ENCODE assay signal across 8 mouse cellular contexts in the genomic region with DNA sequence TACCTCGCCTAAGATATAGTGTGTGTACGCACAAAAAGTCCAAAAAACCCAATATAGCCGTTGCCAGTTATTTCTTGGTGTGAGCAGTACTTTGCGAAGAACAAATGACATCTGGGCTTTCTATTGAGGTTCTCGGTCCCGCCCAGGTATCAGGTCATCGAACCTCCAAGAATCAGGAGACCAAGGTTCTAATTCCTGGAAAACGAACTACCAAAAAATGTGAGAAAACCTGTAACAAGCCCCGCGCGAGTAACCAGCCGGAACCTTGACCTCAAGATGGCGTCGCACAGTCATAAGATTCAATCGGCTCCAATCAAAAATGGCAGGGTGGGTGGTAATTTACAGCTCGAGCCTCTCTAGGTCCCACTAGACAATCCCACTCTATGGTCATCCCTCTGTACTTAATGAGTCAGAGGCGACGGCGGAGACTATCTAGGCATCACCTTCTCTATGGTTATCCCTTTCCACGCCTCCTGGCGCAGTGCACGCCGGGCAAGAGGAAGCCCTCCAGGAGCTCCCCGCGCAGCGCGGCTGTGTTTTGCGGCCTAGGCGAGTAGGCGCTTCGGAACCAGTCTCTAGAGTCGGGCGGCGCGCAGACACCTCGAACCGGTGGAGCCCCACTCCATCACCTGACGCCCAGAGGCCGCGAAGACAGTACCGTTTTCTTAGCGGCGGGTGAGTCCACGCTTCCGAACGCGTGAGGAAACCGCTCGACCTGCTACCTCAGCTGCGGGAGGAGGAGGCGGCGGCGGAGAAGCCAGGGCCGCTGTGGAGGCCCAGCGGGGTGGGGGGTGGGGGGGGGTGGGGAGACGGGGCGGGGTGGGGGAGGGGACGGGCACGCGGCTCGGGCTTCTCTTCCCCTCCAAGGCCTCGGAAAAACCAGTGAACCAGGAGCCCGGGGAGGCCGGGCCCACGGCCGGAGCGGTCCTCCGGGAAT. TPM values are rescaled to one million over a fixed set of nuclear protein-coding genes. Genes with fewer than 3 reads are reported as not detected.
DNase-seq lines count a peak whose midpoint lies in the region; ATAC-seq lines count a peak whose summit lies in the region.

No protein-coding gene starts in this region.

- H3K27ac ChIP-seq in hindbrain, embryonic 15.5 days (replicated peaks) = peak overlapping the region; percentile 90

- no peaks in the 10 kb centered on the region for H3K9me3 ChIP-seq in hindbrain, embryonic 15.5 days

- DNase-seq in T-cell, adult 2 months (ENCODE audit: low spot score) = peak; percentile 98
- peak; percentile 92 to 95 for DNase-seq in cerebellum, postnatal 36 days
- DNase-seq in frontal cortex, postnatal 36 days (ENCODE audit: low spot score in 2 of 2) = peak; percentile 97
- peak; percentile 98 for DNase-seq in left cerebral cortex, adult 11 months (ENCODE audit: low spot score)
- peak; percentile 96 to 98 for DNase-seq in lung, postnatal 4 days
- DNase-seq in retina, postnatal 7 days (ENCODE audit: low read depth, low spot score) = peak; percentile 97
- peak; percentile 95 for DNase-seq in urinary bladder, adult 2 months (ENCODE audit: low spot score)

- peak overlapping the region; percentile 97 for H3K9ac ChIP-seq in hindbrain, embryonic 15.5 days

- WGBS in hindbrain, embryonic 15.5 days = under 1% methylated on average over 53 of the region's 68 CpGs

- H3K4me1 ChIP-seq in hindbrain, embryonic 15.5 days (replicated peaks) = peaks cover 15% of the 10 kb centered on the region

- peak; percentile 100 for ATAC-seq in hindbrain, embryonic 15.5 days (ENCODE audit: low FRiP score, low read depth)

- H3K4me2 ChIP-seq in hindbrain, embryonic 15.5 days = peak overlapping the region; percentile 71

- no peaks in the 10 kb centered on the region for H3K27me3 ChIP-seq in hindbrain, embryonic 15.5 days

- H3K4me3 ChIP-seq in hindbrain, embryonic 15.5 days = peak overlapping the region; percentile 92

- H3K36me3 ChIP-seq in hindbrain, embryonic 15.5 days = peaks cover 4% of the 10 kb centered on the region

RNA-seq across cellular contexts. Expression of a gene that starts 1.0 kb away (rescaled TPM):
- 232 and 242 TPM in 2 replicates for polyA plus RNA-seq in hindbrain, embryonic 15.5 days (2015; fragmentation: Nextera tagmentation; extraction: Ambion mirVana)
- 78.7 and 103 TPM in 2 replicates for polyA plus RNA-seq in urinary bladder, adult 2 months (2012; rRNA removed)

RNA-seq across cellular contexts. Expression of a gene that starts 35.0 kb away (rescaled TPM):
- polyA plus RNA-seq in hindbrain, embryonic 15.5 days (2015; fragmentation: Nextera tagmentation; extraction: Ambion mirVana) = 24.8 and 27.8 TPM in 2 replicates
- polyA plus RNA-seq in urinary bladder, adult 2 months (2012; rRNA removed) = 26.5 and 31.2 TPM in 2 replicates

RNA-seq across cellular contexts. Expression of a gene that starts 55.9 kb away (rescaled TPM):
- 66.3 and 71.4 TPM in 2 replicates for polyA plus RNA-seq in hindbrain, embryonic 15.5 days (2015; fragmentation: Nextera tagmentation; extraction: Ambion mirVana)
- polyA plus RNA-seq in urinary bladder, adult 2 months (2012; rRNA removed) = 27.8 and 40.8 TPM in 2 replicates

Comparison
In these comparisons a context has a peak if more than half of its experiments do, and no peak if none do; other contexts are left out.
1. Peak in every context shown above with its lines: DNase-seq, ATAC-seq, H3K4me3 ChIP-seq and H3K27ac ChIP-seq.